Mouse (Mus musculus) brain, embryonic 14.5 days (tissue): Measurements from ENCODE around the gene Wnt10b.

Source experiments
- CTCF ChIP-seq: fragments of 200-500 bp; IDR thresholded peaks from 2 replicates; pipeline ENCODE4 v1.5.1; 2012; ENCODE audit warnings: inconsistent platforms, mild to moderate bottlenecking, moderate library complexity, borderline replicate concordance; ENCODE audit not compliant: insufficient read depth, insufficient read length; ENCODE audit errors: extremely low read depth
- POLR2A ChIP-seq: fragments of 200-500 bp; IDR thresholded peaks from 2 replicates; pipeline ENCODE4 v1.6.1; 2012; ENCODE audit warnings: mild to moderate bottlenecking, inconsistent platforms, borderline replicate concordance; ENCODE audit not compliant: poor library complexity, insufficient read depth, insufficient read length, severe bottlenecking; ENCODE audit errors: extremely low read depth

GRCm38 (mm10) chr15:98775533-98775932, 2.4 kb downstream of the Wnt10b start:
- TF ChIP-seq POLR2A, result no peak
- TF ChIP-seq CTCF, result no peak
